Mouse (Mus musculus) midbrain, embryonic 14.5 days (tissue): ENCODE measurements around the gene Tmem258. TPM values are rescaled to one million over a fixed set of nuclear protein-coding genes. Genes with fewer than 3 reads are reported as not detected.

ENCODE experiments used
- ATAC-seq: fragments of 200-750 bp; cut with Nextera tagmentation; 2 replicates; pipeline ENCODE4 v1.8.0; 2017; ENCODE audit warnings: moderate number of reproducible peaks, moderate library complexity; ENCODE audit not compliant: low FRiP score, low TSS enrichment
- DNase-seq: peaks from one replicate; pipeline ENCODE4 v3.0.0-alpha.2; 2015
- H3K27ac ChIP-seq: fragments of 300-500 bp; sonication (generic); replicated peaks from 2 replicates; pipeline ENCODE4 v1.5.1; 2014; ENCODE audit warnings: mild to moderate bottlenecking, low read depth, low read length, moderate library complexity
- H3K27me3 ChIP-seq: fragments of 300-500 bp; sonication (generic); 2 replicates; pipeline ENCODE4 v1.6.1; 2014; ENCODE audit warnings: low read length, control low read depth, mixed read lengths; ENCODE audit not compliant: control insufficient read depth, insufficient read depth
- H3K36me3 ChIP-seq: fragments of 300-500 bp; sonication (generic); 2 replicates; pipeline ENCODE4 v1.6.1; 2014; ENCODE audit warnings: low read length, control low read depth; ENCODE audit not compliant: control insufficient read depth, insufficient read depth
- H3K4me1 ChIP-seq: fragments of 300-500 bp; sonication (generic); 2 replicates; pipeline ENCODE4 v1.6.1; 2014; ENCODE audit warnings: mild to moderate bottlenecking, antibody characterized with exemption, low read length, control low read depth; ENCODE audit not compliant: control insufficient read depth, insufficient read depth
- H3K4me2 ChIP-seq: fragments of 300-500 bp; sonication (generic); 2 replicates; pipeline ENCODE4 v1.6.1; 2014; ENCODE audit warnings: mild to moderate bottlenecking, low read length, moderate library complexity
- H3K4me3 ChIP-seq: fragments of 300-500 bp; sonication (generic); replicated peaks from 2 replicates; pipeline ENCODE4 v1.5.1; 2014; ENCODE audit warnings: low read depth, low read length
- H3K9ac ChIP-seq: fragments of 300-500 bp; sonication (generic); replicated peaks from 2 replicates; pipeline ENCODE4 v1.6.1; 2014; ENCODE audit warnings: mild to moderate bottlenecking, low read length, moderate library complexity
- H3K9me3 ChIP-seq: fragments of 300-500 bp; sonication (generic); 2 replicates; pipeline ENCODE4 v1.6.1; 2016; ENCODE audit warnings: low read length, control low read depth, mixed read lengths; ENCODE audit not compliant: control insufficient read depth
- WGBS: fragments of 180-500 bp; shearing (Covaris S2); extraction: QIAGEN DNeasy Blood & Tissue Kit; methylation state at CpG from one replicate; pipeline ENCODE4 v1.1.7; 2014; 5-methylcytosine and 5-hydroxymethylcytosine counted together
- polyA plus RNA-seq: library from polyadenylated mRNA; unstranded; fragments of >200 nt; fragmentation: Nextera tagmentation; extraction: Ambion mirVana; gene quantifications from 2 replicates; pipeline ENCODE4 v1.2.1, GENCODE M21; 2014

Gene Tmem258
- polyA plus RNA-seq, 1 experiment from 2014 or later: 363 TPM

DNA sequence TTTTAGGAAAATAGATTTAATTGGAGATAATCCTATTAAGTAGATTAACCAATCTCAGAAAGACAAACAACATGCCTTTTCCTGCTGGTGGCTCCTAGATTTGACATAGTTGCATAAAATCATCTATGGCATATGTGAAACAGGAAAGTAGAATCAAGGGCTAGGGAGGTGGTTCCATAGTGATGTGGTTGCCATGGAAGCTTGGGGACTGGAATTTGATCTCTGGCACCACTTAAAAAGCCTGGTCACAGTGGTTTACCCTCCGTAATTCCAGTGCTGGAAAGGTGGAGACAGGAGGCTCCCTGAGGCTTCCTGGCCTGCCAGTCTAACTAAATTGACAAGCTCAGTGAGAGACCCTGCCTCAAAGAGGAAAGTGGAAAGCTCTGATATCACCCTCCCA lies 33.3 kb upstream of the Tmem258 start:
- ATAC-seq (no peak), DNase-seq (no peak)
- no peaks in the 10 kb centered on the region for H3K36me3 ChIP-seq
- no peak overlapping the region for H3K27ac ChIP-seq
- H3K27me3 ChIP-seq: no peaks in the 10 kb centered on the region
- H3K4me3 ChIP-seq: no peak overlapping the region
- 3% methylated on average over 1 of the region's 1 CpGs for WGBS
- H3K9ac ChIP-seq: no peak overlapping the region
- H3K9me3 ChIP-seq: no peaks in the 10 kb centered on the region
- H3K4me1 ChIP-seq: no peaks in the 10 kb centered on the region
- no peak overlapping the region for H3K4me2 ChIP-seq

DNA sequence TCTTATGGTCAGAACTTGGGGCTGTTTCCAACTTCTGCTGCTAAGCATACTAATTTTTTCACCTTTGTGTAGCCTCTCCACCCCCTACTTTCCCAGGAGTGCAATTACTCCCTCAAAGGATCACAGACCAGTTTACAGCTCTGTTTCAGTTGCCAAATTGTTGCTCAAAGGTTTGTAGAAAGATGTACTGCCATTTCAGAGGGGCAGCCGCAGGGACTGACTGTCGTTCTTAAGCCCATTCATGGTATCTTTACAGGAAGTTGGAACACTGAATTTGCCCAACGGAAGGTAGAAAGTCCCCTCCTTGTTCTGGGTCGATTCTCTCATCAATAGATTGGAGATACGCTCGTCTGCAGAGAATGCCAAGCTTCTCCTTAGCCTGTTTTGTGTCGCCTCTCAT lies 32.5 kb upstream of the Tmem258 start:
- DNase-seq (no peak), ATAC-seq (no peak)
- Histone ChIP-seq H3K27me3 (no peaks in the 10 kb centered on the region), H3K4me3 (no peak overlapping the region), H3K9ac (no peak overlapping the region), H3K4me2 (no peak overlapping the region), H3K27ac (no peak overlapping the region), H3K9me3 (no peaks in the 10 kb centered on the region), H3K4me1 (no peaks in the 10 kb centered on the region), H3K36me3 (no peaks in the 10 kb centered on the region)
- WGBS: 91% methylated on average over 7 of the region's 7 CpGs

GRCm38 (mm10) chr19:10171846-10172245 lies 32.0 kb upstream of the Tmem258 start:
- Histone ChIP-seq H3K9ac (no peak overlapping the region), H3K27me3 (no peaks in the 10 kb centered on the region), H3K9me3 (no peaks in the 10 kb centered on the region), H3K36me3 (no peaks in the 10 kb centered on the region), H3K4me3 (no peak overlapping the region), H3K4me1 (no peaks in the 10 kb centered on the region), H3K27ac (no peak overlapping the region), H3K4me2 (no peak overlapping the region)
- DNase-seq: no peak
- no peak for ATAC-seq

GRCm38 (mm10) chr19:10173116-10173718 lies 30.6 kb upstream of the Tmem258 start:
- H3K4me2 ChIP-seq: no peak overlapping the region
- no peaks in the 10 kb centered on the region for H3K27me3 ChIP-seq
- no peak overlapping the region for H3K4me3 ChIP-seq
- H3K9me3 ChIP-seq: no peaks in the 10 kb centered on the region
- WGBS: 90% methylated on average over 5 of the region's 5 CpGs
- DNase-seq (no peak), ATAC-seq (no peak)
- H3K27ac ChIP-seq: no peak overlapping the region
- no peaks in the 10 kb centered on the region for H3K4me1 ChIP-seq
- no peak overlapping the region for H3K9ac ChIP-seq
- no peaks in the 10 kb centered on the region for H3K36me3 ChIP-seq

- WGBS: 88% methylated on average over 7 of the region's 7 CpGs
These were observed 29.8 kb upstream of the Tmem258 start for GRCm38 (mm10) chr19:10173844-10174539.

DNA sequence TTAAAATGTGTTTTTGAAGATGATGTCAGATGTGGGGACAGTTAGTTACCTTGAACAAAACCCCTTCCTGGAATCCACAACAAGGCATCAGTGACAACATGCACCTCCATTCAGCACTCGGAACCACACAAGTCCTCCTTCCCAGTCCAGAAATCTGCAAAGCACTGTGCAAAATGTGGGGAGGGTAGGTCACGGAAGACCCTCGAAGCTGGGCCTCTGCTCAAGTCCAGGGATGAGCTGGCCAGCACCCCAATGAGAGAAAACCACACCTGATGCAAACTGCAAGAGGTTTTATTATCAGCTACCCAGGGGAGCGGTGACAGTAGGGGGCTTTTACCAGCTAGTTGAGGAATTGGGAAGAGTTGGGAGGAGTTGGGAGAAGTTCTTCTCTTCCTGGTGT lies 28.9 kb upstream of the Tmem258 start:
- no peak overlapping the region for H3K9ac ChIP-seq
- no peaks in the 10 kb centered on the region for H3K36me3 ChIP-seq
- DNase-seq (no peak), ATAC-seq (no peak)
- H3K4me1 ChIP-seq: no peaks in the 10 kb centered on the region
- no peaks in the 10 kb centered on the region for H3K9me3 ChIP-seq
- H3K4me3 ChIP-seq: no peak overlapping the region
- WGBS: 79% methylated on average over 4 of the region's 4 CpGs
- H3K27me3 ChIP-seq: no peaks in the 10 kb centered on the region
- H3K27ac ChIP-seq: no peak overlapping the region
- H3K4me2 ChIP-seq: no peak overlapping the region

More at GRCm38 (mm10) chr19:10173844-10174539, 29.8 kb upstream of the Tmem258 start:
- DNase-seq: no peak
- Histone ChIP-seq H3K27ac (no peak overlapping the region), H3K36me3 (no peaks in the 10 kb centered on the region), H3K4me2 (no peak overlapping the region), H3K4me1 (no peaks in the 10 kb centered on the region), H3K9ac (no peak overlapping the region), H3K9me3 (no peaks in the 10 kb centered on the region), H3K4me3 (no peak overlapping the region), H3K27me3 (no peaks in the 10 kb centered on the region)
- no peak for ATAC-seq

DNA sequence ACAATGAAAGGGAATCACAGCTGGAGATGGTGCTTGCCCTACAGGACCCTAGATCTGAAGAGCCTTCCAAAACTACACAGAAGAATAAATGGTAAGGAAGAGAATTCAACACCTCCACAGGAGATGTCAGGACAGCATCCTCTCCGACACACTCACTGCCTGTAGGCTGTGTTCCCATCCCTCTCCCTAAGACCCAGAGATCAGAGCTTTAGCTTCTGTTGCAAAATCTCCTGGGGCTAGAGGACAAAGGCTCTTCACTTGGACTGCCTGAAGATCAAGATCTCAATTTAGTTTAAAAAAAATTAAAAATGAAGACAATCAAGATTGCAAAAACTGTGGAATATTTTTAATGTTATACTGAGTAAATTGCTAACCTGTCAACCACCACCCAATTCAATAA lies 27.3 kb upstream of the Tmem258 start:
- Histone ChIP-seq H3K27ac (no peak overlapping the region), H3K27me3 (no peaks in the 10 kb centered on the region), H3K9me3 (no peaks in the 10 kb centered on the region), H3K4me2 (no peak overlapping the region), H3K4me1 (no peaks in the 10 kb centered on the region), H3K4me3 (no peak overlapping the region), H3K9ac (no peak overlapping the region), H3K36me3 (no peaks in the 10 kb centered on the region)
- ATAC-seq (no peak), DNase-seq (no peak)
- WGBS: 54% methylated on average over 1 of the region's 1 CpGs

- H3K36me3 ChIP-seq: no peaks in the 10 kb centered on the region
- no peak overlapping the region for H3K4me3 ChIP-seq
- 75% methylated on average over 7 of the region's 7 CpGs for WGBS
- DNase-seq (no peak), ATAC-seq (no peak)
- H3K9ac ChIP-seq: no peak overlapping the region
- H3K4me1 ChIP-seq: no peaks in the 10 kb centered on the region
- no peak overlapping the region for H3K27ac ChIP-seq
- H3K27me3 ChIP-seq: no peaks in the 10 kb centered on the region
- H3K9me3 ChIP-seq: no peaks in the 10 kb centered on the region
- no peak overlapping the region for H3K4me2 ChIP-seq
These were observed 26.9 kb upstream of the Tmem258 start for GRCm38 (mm10) chr19:10176941-10177372.

- Histone ChIP-seq H3K4me3 (no peak overlapping the region), H3K4me1 (peaks cover 16% of the 10 kb centered on the region), H3K36me3 (peaks cover 12% of the 10 kb centered on the region), H3K4me2 (no peak overlapping the region), H3K27me3 (no peaks in the 10 kb centered on the region), H3K9ac (no peak overlapping the region), H3K9me3 (no peaks in the 10 kb centered on the region), H3K27ac (no peak overlapping the region)
- ATAC-seq (no peak), DNase-seq (no peak)
- WGBS: 93% methylated on average over 7 of the region's 7 CpGs
These were observed 22.6 kb upstream of the Tmem258 start for GRCm38 (mm10) chr19:10181225-10181624.
